Mouse (Mus musculus): ENCODE measurements around the gene Col25a1. TPM values are rescaled to one million over a fixed set of nuclear protein-coding genes. Genes with fewer than 3 reads are reported as not detected.

The Col25a1 gene
- polyA plus RNA-seq, 1 experiment from 2014 or later, result 3.4 TPM

- 36% methylated on average over 8 of the region's 8 CpGs for WGBS
- Histone ChIP-seq H3K27ac (no peak overlapping the region), H3K4me1 (replicated peaks) (peaks cover 11% of the 10 kb centered on the region), H3K4me3 (no peak overlapping the region), H3K4me2 (no peak overlapping the region), H3K9ac (no peak overlapping the region), H3K9me3 (no peaks in the 10 kb centered on the region), H3K36me3 (no peaks in the 10 kb centered on the region), H3K27me3 (peaks cover 7% of the 10 kb centered on the region; the same call in 1 of the 2 replicates)
- ATAC-seq (ENCODE audit: low FRiP score), result no peak
These were observed 273.5 kb downstream of the Col25a1 start for GRCm38 (mm10) chr3:130404525-130405409.

- H3K9ac ChIP-seq, result no peak overlapping the region
- 81% methylated on average over 6 of the region's 6 CpGs for WGBS
- H3K9me3 ChIP-seq, result no peaks in the 10 kb centered on the region
- no peak overlapping the region for H3K4me3 ChIP-seq
- H3K4me2 ChIP-seq, result no peak overlapping the region
- peaks cover 4% of the 10 kb centered on the region for H3K4me1 ChIP-seq (replicated peaks)
- no peak for ATAC-seq (ENCODE audit: low FRiP score)
- H3K36me3 ChIP-seq, result no peaks in the 10 kb centered on the region
- no peak overlapping the region for H3K27ac ChIP-seq
- H3K27me3 ChIP-seq, result peaks cover 2% of the 10 kb centered on the region; the same call in 1 of the 2 replicates
These were observed 275.9 kb downstream of the Col25a1 start for GRCm38 (mm10) chr3:130407201-130407600.

- Histone ChIP-seq H3K4me1 (replicated peaks) (peaks cover 4% of the 10 kb centered on the region), H3K27ac (no peak overlapping the region), H3K36me3 (no peaks in the 10 kb centered on the region), H3K4me3 (no peak overlapping the region), H3K9ac (no peak overlapping the region), H3K27me3 (no peaks in the 10 kb centered on the region; the same call in 1 of the 2 replicates), H3K9me3 (no peaks in the 10 kb centered on the region), H3K4me2 (no peak overlapping the region)
- WGBS, result 28% methylated on average over 4 of the region's 4 CpGs
- no peak for ATAC-seq (ENCODE audit: low FRiP score)
These were observed 281.9 kb downstream of the Col25a1 start for GRCm38 (mm10) chr3:130413239-130413638.

- no peak for ATAC-seq (ENCODE audit: low FRiP score)
- 89% methylated on average over 9 of the region's 9 CpGs for WGBS
- Histone ChIP-seq H3K27ac (no peak overlapping the region), H3K36me3 (no peaks in the 10 kb centered on the region), H3K4me1 (replicated peaks) (no peaks in the 10 kb centered on the region), H3K9ac (no peak overlapping the region), H3K27me3 (no peaks in the 10 kb centered on the region), H3K9me3 (no peaks in the 10 kb centered on the region), H3K4me3 (no peak overlapping the region), H3K4me2 (no peak overlapping the region)
These were observed 287.6 kb downstream of the Col25a1 start for GRCm38 (mm10) chr3:130418951-130419350.

- Histone ChIP-seq H3K4me3 (no peak overlapping the region), H3K27ac (no peak overlapping the region), H3K4me2 (no peak overlapping the region), H3K36me3 (no peaks in the 10 kb centered on the region), H3K9ac (no peak overlapping the region), H3K27me3 (no peaks in the 10 kb centered on the region), H3K9me3 (no peaks in the 10 kb centered on the region), H3K4me1 (replicated peaks) (no peaks in the 10 kb centered on the region)
- WGBS, result 93% methylated on average over 4 of the region's 4 CpGs
- ATAC-seq (ENCODE audit: low FRiP score), result no peak
These were observed 297.5 kb downstream of the Col25a1 start for GRCm38 (mm10) chr3:130428796-130429195.

GRCm38 (mm10) chr3:130430052-130430451 is 298.8 kb downstream of the Col25a1 start:
- Histone ChIP-seq H3K4me3 (no peak overlapping the region), H3K4me1 (replicated peaks) (no peaks in the 10 kb centered on the region), H3K9ac (no peak overlapping the region), H3K36me3 (no peaks in the 10 kb centered on the region), H3K9me3 (no peaks in the 10 kb centered on the region), H3K27me3 (no peaks in the 10 kb centered on the region), H3K27ac (no peak overlapping the region), H3K4me2 (no peak overlapping the region)
- 82% methylated on average over 5 of the region's 5 CpGs for WGBS
- ATAC-seq (ENCODE audit: low FRiP score), result no peak

GRCm38 (mm10) chr3:130432818-130433217 is 301.5 kb downstream of the Col25a1 start:
- no peak overlapping the region for H3K4me3 ChIP-seq

GRCm38 (mm10) chr3:130436956-130437355 is 305.7 kb downstream of the Col25a1 start:
- no peaks in the 10 kb centered on the region for H3K4me1 ChIP-seq (replicated peaks)
- H3K4me3 ChIP-seq, result no peak overlapping the region
- H3K4me2 ChIP-seq, result no peak overlapping the region
- H3K27ac ChIP-seq, result no peak overlapping the region
- no peaks in the 10 kb centered on the region for H3K27me3 ChIP-seq
- H3K9me3 ChIP-seq, result no peaks in the 10 kb centered on the region
- no peak overlapping the region for H3K9ac ChIP-seq
- H3K36me3 ChIP-seq, result no peaks in the 10 kb centered on the region
- ATAC-seq (ENCODE audit: low FRiP score), result no peak

More at GRCm38 (mm10) chr3:130432818-130433217, 301.5 kb downstream of the Col25a1 start:
- H3K36me3 ChIP-seq, result no peaks in the 10 kb centered on the region
- H3K9me3 ChIP-seq, result no peaks in the 10 kb centered on the region
- WGBS, result 88% methylated on average over 5 of the region's 5 CpGs
- H3K27ac ChIP-seq, result no peak overlapping the region
- no peaks in the 10 kb centered on the region for H3K4me1 ChIP-seq (replicated peaks)
- H3K4me2 ChIP-seq, result no peak overlapping the region
- H3K27me3 ChIP-seq, result no peaks in the 10 kb centered on the region
- H3K9ac ChIP-seq, result no peak overlapping the region
- no peak for ATAC-seq (ENCODE audit: low FRiP score)

- H3K27ac ChIP-seq, result no peak overlapping the region
- no peak overlapping the region for H3K9ac ChIP-seq
- H3K4me1 ChIP-seq (replicated peaks), result no peaks in the 10 kb centered on the region
- no peak for ATAC-seq (ENCODE audit: low FRiP score)
- no peaks in the 10 kb centered on the region for H3K27me3 ChIP-seq
- no peak overlapping the region for H3K4me2 ChIP-seq
- no peak overlapping the region for H3K4me3 ChIP-seq
- no peaks in the 10 kb centered on the region for H3K9me3 ChIP-seq
- no peaks in the 10 kb centered on the region for H3K36me3 ChIP-seq
- WGBS, result 89% methylated on average over 6 of the region's 6 CpGs
These were observed 308.5 kb downstream of the Col25a1 start for GRCm38 (mm10) chr3:130439767-130440166.

GRCm38 (mm10) chr3:130440689-130441088 is 309.4 kb downstream of the Col25a1 start:
- no peak overlapping the region for H3K4me2 ChIP-seq
- H3K9me3 ChIP-seq, result no peaks in the 10 kb centered on the region
- no peak for ATAC-seq (ENCODE audit: low FRiP score)
- H3K27ac ChIP-seq, result no peak overlapping the region
- H3K27me3 ChIP-seq, result no peaks in the 10 kb centered on the region
- H3K4me3 ChIP-seq, result no peak overlapping the region
- no peak overlapping the region for H3K9ac ChIP-seq
- no peaks in the 10 kb centered on the region for H3K36me3 ChIP-seq
- 80% methylated on average over 12 of the region's 12 CpGs for WGBS
- H3K4me1 ChIP-seq (replicated peaks), result no peaks in the 10 kb centered on the region

- Histone ChIP-seq H3K4me3 (no peak overlapping the region), H3K4me1 (replicated peaks) (no peaks in the 10 kb centered on the region), H3K36me3 (no peaks in the 10 kb centered on the region), H3K9me3 (no peaks in the 10 kb centered on the region), H3K4me2 (no peak overlapping the region), H3K9ac (no peak overlapping the region), H3K27me3 (no peaks in the 10 kb centered on the region), H3K27ac (no peak overlapping the region)
- 71% methylated on average over 13 of the region's 13 CpGs for WGBS
- ATAC-seq (ENCODE audit: low FRiP score), result no peak
These were observed 312.7 kb downstream of the Col25a1 start for GRCm38 (mm10) chr3:130443842-130444627.

GRCm38 (mm10) chr3:130449864-130450263 is 318.6 kb downstream of the Col25a1 start:
- no peaks in the 10 kb centered on the region for H3K9me3 ChIP-seq
- no peaks in the 10 kb centered on the region for H3K27me3 ChIP-seq
- no peaks in the 10 kb centered on the region for H3K36me3 ChIP-seq
- ATAC-seq (ENCODE audit: low FRiP score), result no peak
- 67% methylated on average over 7 of the region's 7 CpGs for WGBS
- H3K9ac ChIP-seq, result no peak overlapping the region
- H3K4me2 ChIP-seq, result no peak overlapping the region
- no peak overlapping the region for H3K27ac ChIP-seq
- H3K4me1 ChIP-seq (replicated peaks), result no peaks in the 10 kb centered on the region
- no peak overlapping the region for H3K4me3 ChIP-seq

Data from hindbrain, embryonic 13.5 days (tissue).